In the genomic region with DNA sequence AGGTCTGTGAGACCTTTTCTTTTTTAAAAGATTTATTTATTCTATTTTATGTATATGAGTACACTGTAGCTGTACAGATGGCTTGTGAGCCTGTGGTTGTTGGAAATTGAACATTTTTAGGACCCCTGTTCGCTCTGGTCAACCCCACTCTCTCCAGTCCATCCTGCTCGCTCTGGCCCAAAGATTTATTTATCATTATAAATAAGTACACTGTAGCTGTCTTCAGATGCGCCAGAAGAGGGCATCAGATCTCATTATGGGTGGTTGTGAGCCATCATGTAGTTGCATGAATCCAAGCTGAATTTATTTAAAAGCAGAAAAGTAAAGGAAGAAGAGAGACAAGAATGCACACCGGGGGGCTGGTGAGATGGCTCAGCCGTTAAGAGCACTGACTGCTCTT, we compare ENCODE assay signal across 25 mouse cellular contexts. TPM values are rescaled to one million over a fixed set of nuclear protein-coding genes. Genes with fewer than 3 reads are reported as not detected.
DNase-seq lines count a peak whose midpoint lies in the region; ATAC-seq and TF ChIP-seq lines count a peak whose summit lies in the region.
"Had no signal": no experiment of that assay in that cellular context is flagged by ENCODE, and none has a peak within 500 bp of the region (broad histone marks: within the 10 kb centered on the region; RNA-seq: fewer than 3 reads in every experiment).

No protein-coding gene starts in this region.

- TF ChIP-seq POLR2A in lung, adult 2 months (IDR thresholded peaks at IDR 0.05; ENCODE audit: borderline replicate concordance, extremely low read depth, low read depth, low read length) = no peak

- WGBS in heart, postnatal 0 days = 74% methylated on average over 5 of the region's 5 CpGs
- WGBS in lung, postnatal 0 days = 65% methylated on average over 5 of the region's 5 CpGs
- WGBS in lung, adult 2 months = 69% methylated on average over 5 of the region's 5 CpGs
- 74% methylated on average over 5 of the region's 5 CpGs for WGBS in stomach, postnatal 0 days

- H3K9ac ChIP-seq in heart, postnatal 0 days (replicated peaks; ENCODE audit: low read depth, low read length) = no peak overlapping the region
- no peak overlapping the region for H3K9ac ChIP-seq in lung, postnatal 0 days (replicated peaks; ENCODE audit: low read depth)
- no peak overlapping the region for H3K9ac ChIP-seq in stomach, postnatal 0 days (ENCODE audit: low read length)
- H3K9ac ChIP-seq: embryonic facial prominence, embryonic 15.5 days; forebrain, embryonic 12.5 days; limb, embryonic 13.5 days; liver, embryonic 13.5 days; neural tube, embryonic 15.5 days had no signal

- H3K36me3 ChIP-seq in heart, postnatal 0 days (replicated peaks; ENCODE audit: control insufficient read depth, insufficient read depth, low read length) = peaks cover 23% of the 10 kb centered on the region
- H3K36me3 ChIP-seq in lung, postnatal 0 days (ENCODE audit: insufficient read depth, low read length) = 0 out of 2 replicates have a peak, but pooled peaks cover 3% of the 10 kb centered on the region
- H3K36me3 ChIP-seq in stomach, postnatal 0 days (ENCODE audit: control insufficient read depth, insufficient read depth, low read length) = peaks cover 3% of the 10 kb centered on the region

- H3K27me3 ChIP-seq in heart, postnatal 0 days (ENCODE audit: control insufficient read depth, insufficient read depth, low read length) = no peaks in the 10 kb centered on the region
- no peaks in the 10 kb centered on the region for H3K27me3 ChIP-seq in lung, postnatal 0 days (replicated peaks; ENCODE audit: insufficient read depth, low read length)
- no peaks in the 10 kb centered on the region for H3K27me3 ChIP-seq in stomach, postnatal 0 days (ENCODE audit: control insufficient read depth, insufficient read depth, low read length)
- H3K27me3 ChIP-seq: CH12.LX; embryonic facial prominence, embryonic 15.5 days; forebrain, embryonic 12.5 days; limb, embryonic 13.5 days; liver, embryonic 13.5 days; neural tube, embryonic 15.5 days had no signal

- no peak for DNase-seq in heart, postnatal 0 days (ENCODE audit: low spot score)
- no peak for DNase-seq in heart, adult 9 months (ENCODE audit: low spot score in 2 of 2)
- DNase-seq in layer of hippocampus, adult 2 months (ENCODE audit: low spot score in 2 of 2) = no peak
- no peak for DNase-seq in layer of hippocampus, postnatal 10 days (ENCODE audit: low spot score in 2 of 2)
- no peak for DNase-seq in lung, postnatal 0 days (ENCODE audit: low spot score)
- DNase-seq in lung, adult 2 months = no peak
- DNase-seq in stomach, postnatal 0 days (ENCODE audit: low spot score) = no peak
- DNase-seq: adrenal gland, adult 8-10 months; cerebellum, adult 2 months; cerebellum, postnatal 25 days; gastrocnemius, postnatal 25 days; kidney, adult 18-20 months; layer of hippocampus, adult 9-11 months; liver, embryonic 13.5 days; midbrain, embryonic 14.5 days; right cerebral cortex, postnatal 25 days; thymus, adult 18-20 months; thymus, postnatal 36 days had no signal

- no peaks in the 10 kb centered on the region for H3K4me1 ChIP-seq in heart, postnatal 0 days (ENCODE audit: control insufficient read depth, insufficient read depth)
- no peaks in the 10 kb centered on the region for H3K4me1 ChIP-seq in lung, postnatal 0 days (ENCODE audit: insufficient read depth, low read depth, low read length)
- H3K4me1 ChIP-seq in lung, adult 2 months (ENCODE audit: control insufficient read depth, insufficient read depth, low read length) = no peaks in the 10 kb centered on the region
- H3K4me1 ChIP-seq in stomach, postnatal 0 days (replicated peaks; ENCODE audit: control insufficient read depth, insufficient read depth) = no peaks in the 10 kb centered on the region
- H3K4me1 ChIP-seq: embryonic facial prominence, embryonic 10.5 days; embryonic facial prominence, embryonic 15.5 days; forebrain, embryonic 12.5 days; limb, embryonic 13.5 days had no signal

- no peak for TF ChIP-seq EP300 in heart, postnatal 0 days (IDR thresholded peaks at IDR 0.05; ENCODE audit: low read depth)
- TF ChIP-seq EP300 in lung, postnatal 0 days (IDR thresholded peaks at IDR 0.05) = no peak
- TF ChIP-seq EP300 in stomach, postnatal 0 days (optimal IDR thresholded peaks at IDR 0.05) = no peak

- ATAC-seq in heart, postnatal 0 days (ENCODE audit: insufficient read depth, low read depth) = no peak
- ATAC-seq in lung, postnatal 0 days = no peak
- no peak for ATAC-seq in stomach, postnatal 0 days (ENCODE audit: low FRiP score, low TSS enrichment)

- no peak overlapping the region for H3K4me2 ChIP-seq in heart, postnatal 0 days (ENCODE audit: low read depth, low read length)
- no peak overlapping the region for H3K4me2 ChIP-seq in lung, postnatal 0 days (replicated peaks; ENCODE audit: low read depth, low read length)
- no peak overlapping the region for H3K4me2 ChIP-seq in stomach, postnatal 0 days (replicated peaks; ENCODE audit: low read depth)
- H3K4me2 ChIP-seq: embryonic facial prominence, embryonic 15.5 days; forebrain, embryonic 12.5 days; limb, embryonic 13.5 days; liver, embryonic 13.5 days; neural tube, embryonic 15.5 days had no signal

- 0 out of 2 replicates have a peak, but pooled peaks have one; percentile 14 for TF ChIP-seq CTCF in heart, postnatal 0 days (IDR thresholded peaks at IDR 0.05; ENCODE audit: low read depth)
- peak; percentile 61 for TF ChIP-seq CTCF in layer of hippocampus, adult 2 months (conservative IDR thresholded peaks at IDR 0.05)
- TF ChIP-seq CTCF in lung, postnatal 0 days (IDR thresholded peaks at IDR 0.05) = peak; percentile 26
- no peak for TF ChIP-seq CTCF in lung, adult 2 months (IDR thresholded peaks at IDR 0.05; ENCODE audit: insufficient read depth, low read length)
- peak; percentile 44 for TF ChIP-seq CTCF in stomach, postnatal 0 days (IDR thresholded peaks at IDR 0.05; ENCODE audit: low read depth)

- no peak overlapping the region for H3K27ac ChIP-seq in heart, postnatal 0 days (ENCODE audit: low read depth)
- no peak overlapping the region for H3K27ac ChIP-seq in layer of hippocampus, adult 2 months
- no peak overlapping the region for H3K27ac ChIP-seq in lung, postnatal 0 days (ENCODE audit: low read length)
- H3K27ac ChIP-seq in stomach, postnatal 0 days (replicated peaks) = no peak overlapping the region
- H3K27ac ChIP-seq: embryonic facial prominence, embryonic 10.5 days; embryonic facial prominence, embryonic 15.5 days; forebrain, embryonic 12.5 days; limb, embryonic 13.5 days; liver, embryonic 13.5 days; macrophage; neural tube, embryonic 15.5 days had no signal

- no peaks in the 10 kb centered on the region for H3K9me3 ChIP-seq in heart, postnatal 0 days (replicated peaks; ENCODE audit: control insufficient read depth, low read length)
- no peaks in the 10 kb centered on the region for H3K9me3 ChIP-seq in lung, postnatal 0 days (ENCODE audit: low read length)
- no peaks in the 10 kb centered on the region for H3K9me3 ChIP-seq in stomach, postnatal 0 days (ENCODE audit: control insufficient read depth, low read length)
- H3K9me3 ChIP-seq: embryonic facial prominence, embryonic 10.5 days; embryonic facial prominence, embryonic 15.5 days; forebrain, embryonic 12.5 days; limb, embryonic 13.5 days; liver, embryonic 13.5 days; neural tube, embryonic 15.5 days had no signal

- no peak overlapping the region for H3K4me3 ChIP-seq in heart, postnatal 0 days (ENCODE audit: low read depth, low read length)
- H3K4me3 ChIP-seq in layer of hippocampus, adult 2 months = no peak overlapping the region
- H3K4me3 ChIP-seq in lung, postnatal 0 days (ENCODE audit: low read depth, low read length) = no peak overlapping the region
- H3K4me3 ChIP-seq in lung, adult 2 months (replicated peaks; ENCODE audit: extremely low read depth, low read depth, low read length) = no peak overlapping the region
- H3K4me3 ChIP-seq in stomach, postnatal 0 days (ENCODE audit: low read depth, low read length) = no peak overlapping the region
- H3K4me3 ChIP-seq: embryonic facial prominence, embryonic 10.5 days; embryonic facial prominence, embryonic 15.5 days; forebrain, embryonic 12.5 days; limb, embryonic 13.5 days; liver, embryonic 13.5 days; neural tube, embryonic 15.5 days had no signal

RNA-seq across cellular contexts. Expression of a gene that starts 7.0 kb away (rescaled TPM):
- total RNA-seq in heart, postnatal 0 days (2014; rRNA removed; ENCODE audit: low replicate concordance) = 26.5 and 27.4 TPM in 2 replicates
- polyA plus RNA-seq in heart, postnatal 0 days (2015; fragmentation: Nextera tagmentation; extraction: Ambion mirVana) = 19.5 and 20.4 TPM in 2 replicates
- total RNA-seq in layer of hippocampus, adult 2 months (2021) = 10 to 100 TPM; 21.2 to 25.0 TPM
- total RNA-seq in layer of hippocampus, postnatal 10 days (2021) = 10 to 100 TPM; 25.4 to 27.7 TPM
- polyA plus RNA-seq in lung, postnatal 0 days (2015; fragmentation: Nextera tagmentation; extraction: Ambion mirVana) = 14.5 and 15.2 TPM in 2 replicates
- polyA plus RNA-seq in lung, adult 2 months (2012; rRNA removed) = 22.3 and 25.4 TPM in 2 replicates
- polyA plus RNA-seq in stomach, postnatal 0 days (2015; fragmentation: Nextera tagmentation; extraction: Ambion mirVana) = 8.5 and 9.8 TPM in 2 replicates

RNA-seq across cellular contexts. Expression of a gene that starts 8.1 kb away (rescaled TPM):
- 82.2 and 123 TPM in 2 replicates for total RNA-seq in heart, postnatal 0 days (2014; rRNA removed; ENCODE audit: low replicate concordance)
- polyA plus RNA-seq in heart, postnatal 0 days (2015; fragmentation: Nextera tagmentation; extraction: Ambion mirVana) = 52.6 and 55.3 TPM in 2 replicates
- 10 to 100 TPM; 59.5 to 68.2 TPM for total RNA-seq in layer of hippocampus, adult 2 months (2021)
- total RNA-seq in layer of hippocampus, postnatal 10 days (2021) = 10 to 100 TPM; 54.7 to 57.8 TPM
- polyA plus RNA-seq in lung, postnatal 0 days (2015; fragmentation: Nextera tagmentation; extraction: Ambion mirVana) = 72.4 and 77.3 TPM in 2 replicates
- polyA plus RNA-seq in lung, adult 2 months (2012; rRNA removed) = 236 and 264 TPM in 2 replicates
- polyA plus RNA-seq in stomach, postnatal 0 days (2015; fragmentation: Nextera tagmentation; extraction: Ambion mirVana) = 51.1 and 54.1 TPM in 2 replicates

RNA-seq across cellular contexts. Expression of a gene that starts 35.7 kb away (rescaled TPM):
- total RNA-seq in heart, postnatal 0 days (2014; rRNA removed; ENCODE audit: low replicate concordance) = 33.0 and 34.7 TPM in 2 replicates
- polyA plus RNA-seq in heart, postnatal 0 days (2015; fragmentation: Nextera tagmentation; extraction: Ambion mirVana) = 13.5 and 13.9 TPM in 2 replicates
- 10 to 100 TPM; 43.0 to 43.3 TPM for total RNA-seq in layer of hippocampus, adult 2 months (2021)
- 10 to 100 TPM; 42.5 to 47.3 TPM for total RNA-seq in layer of hippocampus, postnatal 10 days (2021)
- 22.7 and 22.9 TPM in 2 replicates for polyA plus RNA-seq in lung, postnatal 0 days (2015; fragmentation: Nextera tagmentation; extraction: Ambion mirVana)
- polyA plus RNA-seq in lung, adult 2 months (2012; rRNA removed) = 61.6 and 68.2 TPM in 2 replicates
- polyA plus RNA-seq in stomach, postnatal 0 days (2015; fragmentation: Nextera tagmentation; extraction: Ambion mirVana) = 13.6 and 14.4 TPM in 2 replicates

RNA-seq across cellular contexts. Expression of a gene that starts 42.0 kb away (rescaled TPM):
- total RNA-seq in heart, postnatal 0 days (2014; rRNA removed; ENCODE audit: low replicate concordance) = 7.3 and 8.8 TPM in 2 replicates
- polyA plus RNA-seq in heart, postnatal 0 days (2015; fragmentation: Nextera tagmentation; extraction: Ambion mirVana) = 3.8 and 4.4 TPM in 2 replicates
- total RNA-seq in layer of hippocampus, adult 2 months (2021) = 1 to 10 TPM; 6.6 to 8.5 TPM
- total RNA-seq in layer of hippocampus, postnatal 10 days (2021) = 1 to 10 TPM; 5.8 to 6.1 TPM
- polyA plus RNA-seq in lung, postnatal 0 days (2015; fragmentation: Nextera tagmentation; extraction: Ambion mirVana) = 6.1 and 6.7 TPM in 2 replicates
- 6.1 and 6.9 TPM in 2 replicates for polyA plus RNA-seq in lung, adult 2 months (2012; rRNA removed)
- 4.3 and 4.7 TPM in 2 replicates for polyA plus RNA-seq in stomach, postnatal 0 days (2015; fragmentation: Nextera tagmentation; extraction: Ambion mirVana)

RNA-seq across cellular contexts. Expression of a gene that starts 42.1 kb away (rescaled TPM):
- 7.6 and 8.2 TPM in 2 replicates for total RNA-seq in heart, postnatal 0 days (2014; rRNA removed; ENCODE audit: low replicate concordance)
- 2.0 and 2.1 TPM in 2 replicates for polyA plus RNA-seq in heart, postnatal 0 days (2015; fragmentation: Nextera tagmentation; extraction: Ambion mirVana)
- 10 to 100 TPM; 32.3 to 34.3 TPM for total RNA-seq in layer of hippocampus, adult 2 months (2021)
- total RNA-seq in layer of hippocampus, postnatal 10 days (2021) = 10 to 100 TPM; 22.1 to 23.6 TPM
- 2.5 and 3.0 TPM in 2 replicates for polyA plus RNA-seq in lung, postnatal 0 days (2015; fragmentation: Nextera tagmentation; extraction: Ambion mirVana)
- 9.4 and 11.5 TPM in 2 replicates for polyA plus RNA-seq in lung, adult 2 months (2012; rRNA removed)
- 1.7 and 1.9 TPM in 2 replicates for polyA plus RNA-seq in stomach, postnatal 0 days (2015; fragmentation: Nextera tagmentation; extraction: Ambion mirVana)
